ENCODE assay signal across 27 mouse cellular contexts in genomic region chr17:48323236-48323635, GRCm38 (mm10). TPM values are rescaled to one million over a fixed set of nuclear protein-coding genes. Genes with fewer than 3 reads are reported as not detected.
DNase-seq lines count a peak whose midpoint lies in the region; ATAC-seq and TF ChIP-seq lines count a peak whose summit lies in the region.
"Had no signal": no experiment of that assay in that cellular context is flagged by ENCODE, and none has a peak within 500 bp of the region (broad histone marks: within the 10 kb centered on the region; RNA-seq: fewer than 3 reads in every experiment).

No protein-coding gene starts in this region.

- TF ChIP-seq EP300 in stomach, postnatal 0 days (optimal IDR thresholded peaks at IDR 0.05): no peak

- no peaks in the 10 kb centered on the region for H3K4me1 ChIP-seq in kidney, embryonic 16.5 days (ENCODE audit: insufficient read depth, low read length)
- no peaks in the 10 kb centered on the region for H3K4me1 ChIP-seq in stomach, postnatal 0 days (replicated peaks; ENCODE audit: control insufficient read depth, insufficient read depth)
- H3K4me1 ChIP-seq: embryonic facial prominence, embryonic 12.5 days; forebrain, embryonic 13.5 days; hindbrain, embryonic 10.5 days; midbrain, embryonic 13.5 days; neural tube, embryonic 15.5 days had no signal

- WGBS in kidney, embryonic 16.5 days: 80% methylated on average over 3 of the region's 3 CpGs
- 85% methylated on average over 3 of the region's 3 CpGs for WGBS in stomach, postnatal 0 days

- no peaks in the 10 kb centered on the region for H3K27me3 ChIP-seq in kidney, embryonic 16.5 days (ENCODE audit: insufficient read depth, low read length)
- H3K27me3 ChIP-seq in stomach, postnatal 0 days (ENCODE audit: control insufficient read depth, insufficient read depth, low read length): no peaks in the 10 kb centered on the region
- H3K27me3 ChIP-seq: embryonic facial prominence, embryonic 12.5 days; forebrain, embryonic 13.5 days; limb, embryonic 15.5 days; midbrain, embryonic 13.5 days; neural tube, embryonic 15.5 days had no signal

- 0 out of 2 replicates have a peak, but pooled peaks have one; percentile 4 for ATAC-seq in granulocyte monocyte progenitor cell, adult 5-6 weeks (replicated peaks; ENCODE audit: poor library complexity, severe bottlenecking)
- ATAC-seq in kidney, embryonic 16.5 days (ENCODE audit: low FRiP score, low TSS enrichment): no peak
- ATAC-seq in stomach, postnatal 0 days (ENCODE audit: low FRiP score, low TSS enrichment): no peak
- ATAC-seq: CD4-positive, CD25-positive, alpha-beta regulatory T cell, adult 4 months; forebrain, embryonic 13.5 days; midbrain, embryonic 13.5 days had no signal

- no peak overlapping the region for H3K4me2 ChIP-seq in kidney, embryonic 16.5 days (replicated peaks; ENCODE audit: low read depth, low read length)
- H3K4me2 ChIP-seq in stomach, postnatal 0 days (replicated peaks; ENCODE audit: low read depth): no peak overlapping the region
- H3K4me2 ChIP-seq: embryonic facial prominence, embryonic 12.5 days; forebrain, embryonic 13.5 days; limb, embryonic 15.5 days; midbrain, embryonic 13.5 days; neural tube, embryonic 15.5 days had no signal

- no peaks in the 10 kb centered on the region for H3K36me3 ChIP-seq in kidney, embryonic 16.5 days (ENCODE audit: insufficient read depth, low read length)
- H3K36me3 ChIP-seq in stomach, postnatal 0 days (ENCODE audit: control insufficient read depth, insufficient read depth, low read length): no peaks in the 10 kb centered on the region
- H3K36me3 ChIP-seq: embryonic facial prominence, embryonic 12.5 days; hindbrain, embryonic 10.5 days; limb, embryonic 15.5 days; midbrain, embryonic 13.5 days; neural tube, embryonic 15.5 days had no signal

- H3K9ac ChIP-seq in kidney, embryonic 16.5 days (replicated peaks; ENCODE audit: low read length): no peak overlapping the region
- H3K9ac ChIP-seq in stomach, postnatal 0 days (ENCODE audit: low read length): no peak overlapping the region
- H3K9ac ChIP-seq: embryonic facial prominence, embryonic 12.5 days; forebrain, embryonic 13.5 days; limb, embryonic 15.5 days; midbrain, embryonic 13.5 days; neural tube, embryonic 15.5 days had no signal

- DNase-seq in embryo, embryonic 10.5 days (ENCODE audit: low spot score): peak; percentile 27
- DNase-seq in embryo, embryonic 10 days (ENCODE audit: low spot score): no peak
- DNase-seq in thymus, postnatal 14 days: peak; percentile 34
- no peak for DNase-seq in thymus, postnatal 25 days
- DNase-seq in c-Kit-positive CD71-positive TER-119-positive erythroid progenitor cells, embryonic 14.5 days (ENCODE audit: low spot score): no peak
- DNase-seq in stomach, postnatal 0 days (ENCODE audit: low spot score): no peak
- DNase-seq: adrenal gland, postnatal 14 days; cerebellum, adult 8-10 months; gastrocnemius, postnatal 14 days; kidney, adult 18-20 months; kidney, postnatal 10 days; lung, adult 2 months; lung, postnatal 4 days; thymus, postnatal 4 days had no signal

- no peak overlapping the region for H3K4me3 ChIP-seq in kidney, embryonic 16.5 days (ENCODE audit: low read length)
- H3K4me3 ChIP-seq in stomach, postnatal 0 days (ENCODE audit: low read depth, low read length): no peak overlapping the region
- H3K4me3 ChIP-seq: embryonic facial prominence, embryonic 12.5 days; erythroblast, embryonic 14.5 days; forebrain, embryonic 13.5 days; hindbrain, embryonic 10.5 days; limb, embryonic 15.5 days; midbrain, embryonic 13.5 days; neural tube, embryonic 15.5 days had no signal

- no peak for TF ChIP-seq CTCF in stomach, postnatal 0 days (IDR thresholded peaks at IDR 0.05; ENCODE audit: low read depth)

- no peaks in the 10 kb centered on the region for H3K9me3 ChIP-seq in kidney, embryonic 16.5 days (ENCODE audit: low read length)
- H3K9me3 ChIP-seq in stomach, postnatal 0 days (ENCODE audit: control insufficient read depth, low read length): no peaks in the 10 kb centered on the region
- H3K9me3 ChIP-seq: embryonic facial prominence, embryonic 12.5 days; forebrain, embryonic 13.5 days; limb, embryonic 15.5 days; midbrain, embryonic 13.5 days; neural tube, embryonic 15.5 days had no signal

- H3K27ac ChIP-seq in kidney, embryonic 16.5 days (ENCODE audit: low read length): no peak overlapping the region
- H3K27ac ChIP-seq in stomach, postnatal 0 days (replicated peaks): no peak overlapping the region
- H3K27ac ChIP-seq: embryonic facial prominence, embryonic 12.5 days; forebrain, embryonic 13.5 days; hindbrain, embryonic 10.5 days; limb, embryonic 15.5 days; midbrain, embryonic 13.5 days; neural tube, embryonic 15.5 days had no signal

RNA-seq across cellular contexts. Expression of gene B430306N03Rik, which starts 7.3 kb away (rescaled TPM):
- 3.1 and 8.2 TPM in 2 replicates for total RNA-seq in granulocyte monocyte progenitor cell, adult 5-6 weeks (2014; fragmentation: Nextera tagmentation)
- total RNA-seq in granulocyte monocyte progenitor cell, adult 5-6 weeks (2017): 3.0 TPM in 2 replicates
- polyA plus RNA-seq in kidney, embryonic 16.5 days (2015; fragmentation: Nextera tagmentation; extraction: Ambion mirVana): 0.17 and 0.25 TPM in 2 replicates
- polyA plus RNA-seq in stomach, postnatal 0 days (2015; fragmentation: Nextera tagmentation; extraction: Ambion mirVana): 0.18 and 0.21 TPM in 2 replicates
- polyA plus RNA-seq: midbrain, embryonic 13.5 days had no signal

RNA-seq across cellular contexts. Expression of gene Trem2, which starts 23.0 kb away (rescaled TPM):
- 2.8 and 6.4 TPM in 2 replicates for total RNA-seq in granulocyte monocyte progenitor cell, adult 5-6 weeks (2014; fragmentation: Nextera tagmentation)
- total RNA-seq in granulocyte monocyte progenitor cell, adult 5-6 weeks (2017): 3.7 and 4.2 TPM in 2 replicates
- polyA plus RNA-seq in kidney, embryonic 16.5 days (2015; fragmentation: Nextera tagmentation; extraction: Ambion mirVana): 1.8 and 2.4 TPM in 2 replicates
- 3.5 and 4.2 TPM in 2 replicates for polyA plus RNA-seq in stomach, postnatal 0 days (2015; fragmentation: Nextera tagmentation; extraction: Ambion mirVana)
- total RNA-seq: common myeloid progenitor, adult 5-6 weeks had no signal
- polyA plus RNA-seq: CD4-positive, CD25-positive, alpha-beta regulatory T cell, adult 4 months had no signal

RNA-seq across cellular contexts. Expression of gene Treml2, which starts 23.9 kb away (rescaled TPM):
- 58.2 and 68.7 TPM in 2 replicates for total RNA-seq in granulocyte monocyte progenitor cell, adult 5-6 weeks (2014; fragmentation: Nextera tagmentation)
- 42.5 and 45.8 TPM in 2 replicates for total RNA-seq in granulocyte monocyte progenitor cell, adult 5-6 weeks (2017)
- polyA plus RNA-seq in kidney, embryonic 16.5 days (2015; fragmentation: Nextera tagmentation; extraction: Ambion mirVana): 0.09 and 0.32 TPM in 2 replicates
- 0.10 TPM in 2 replicates for polyA plus RNA-seq in stomach, postnatal 0 days (2015; fragmentation: Nextera tagmentation; extraction: Ambion mirVana)

RNA-seq across cellular contexts. Expression of gene Treml1, which starts 36.5 kb away (rescaled TPM):
- total RNA-seq in granulocyte monocyte progenitor cell, adult 5-6 weeks (2014; fragmentation: Nextera tagmentation): not detected in 2 replicates
- total RNA-seq in granulocyte monocyte progenitor cell, adult 5-6 weeks (2017): 0.41 TPM in 1 of 2 replicates, not detected in the other
- polyA plus RNA-seq in kidney, embryonic 16.5 days (2015; fragmentation: Nextera tagmentation; extraction: Ambion mirVana): 0.59 and 0.66 TPM in 2 replicates
- polyA plus RNA-seq in stomach, postnatal 0 days (2015; fragmentation: Nextera tagmentation; extraction: Ambion mirVana): not detected in 2 replicates
- total RNA-seq: gastrocnemius, postnatal 14 days had no signal
- polyA plus RNA-seq: CD4-positive, CD25-positive, alpha-beta regulatory T cell, adult 4 months had no signal

RNA-seq across cellular contexts. Expression of gene Treml4, which starts 59.1 kb away (rescaled TPM):
- total RNA-seq in granulocyte monocyte progenitor cell, adult 5-6 weeks (2014; fragmentation: Nextera tagmentation): 0.56 and 0.99 TPM in 2 replicates
- 1.4 and 2.6 TPM in 2 replicates for total RNA-seq in granulocyte monocyte progenitor cell, adult 5-6 weeks (2017)
- 0.41 and 0.46 TPM in 2 replicates for polyA plus RNA-seq in kidney, embryonic 16.5 days (2015; fragmentation: Nextera tagmentation; extraction: Ambion mirVana)
- polyA plus RNA-seq in stomach, postnatal 0 days (2015; fragmentation: Nextera tagmentation; extraction: Ambion mirVana): 0.19 and 0.24 TPM in 2 replicates
- total RNA-seq: common myeloid progenitor, adult 5-6 weeks; gastrocnemius, postnatal 14 days; layer of hippocampus, adult 18-20 months; left cerebral cortex, postnatal 36 days had no signal
- polyA plus RNA-seq: hindbrain, embryonic 10.5 days; neural tube, embryonic 15.5 days had no signal

Comparison
In these comparisons a context has a peak if more than half of its experiments do, and no peak if none do; other contexts are left out.
1. DNase-seq: peak in embryo, embryonic 10.5 days (single experiment) and thymus, postnatal 14 days (single experiment); none in embryo, embryonic 10 days (single experiment), thymus, postnatal 25 days (single experiment), c-Kit-positive CD71-positive TER-119-positive erythroid progenitor cells, embryonic 14.5 days (single experiment) and stomach, postnatal 0 days (single experiment).